Mouse (Mus musculus) mouse trophoblast stem cell (cell line): ENCODE results near the gene Olfr126.

ENCODE experiments used
- in situ Hi-C, 2 experiments: fragments of 300-500 bp; cut with MseI, MboI; formaldehyde crosslinking; loops; 2 replicates in 1 of 2; 3 replicates in 1 of 2; pipeline ENCODE4 v1.15.1; 2025

Gene Olfr126

GRCm38 (mm10) chr17:37847183-37847582 is at the start of gene Olfr126:
Gene Olfr126, plus strand, starts transcription at chr17:37847483.
- in situ Hi-C loops: no loop called here

- in situ Hi-C loops: no loop called here
Observed at GRCm38 (mm10) chr17:37799588-37799987, 47.7 kb upstream of the Olfr126 start, which contains the start of gene Olfr124. Gene Olfr124, plus strand, starts transcription at chr17:37799888.

GRCm38 (mm10) chr17:37832649-37833048 is 14.6 kb upstream of the Olfr126 start, which contains the start of gene Olfr125:
Gene Olfr125, plus strand, starts transcription at chr17:37832949.
- in situ Hi-C loops: no loop called here

- in situ Hi-C loops: no loop called here
Observed at GRCm38 (mm10) chr17:37863901-37864300, 16.6 kb downstream of the Olfr126 start.

GRCm38 (mm10) chr17:37869676-37870205 is 22.5 kb downstream of the Olfr126 start:
- in situ Hi-C loops: no loop called here

- in situ Hi-C loops: no loop called here
Observed at GRCm38 (mm10) chr17:37873830-37874229, 26.5 kb downstream of the Olfr126 start.

- in situ Hi-C loops: no loop called here
Observed at GRCm38 (mm10) chr17:37900137-37900536, 52.9 kb downstream of the Olfr126 start, which contains the start of gene Olfr127. Gene Olfr127, plus strand, starts transcription at chr17:37900437.
